Mouse (Mus musculus) gastrocnemius, adult 2 months (tissue): ENCODE data around the gene Tanc2. TPM values are rescaled to one million over a fixed set of nuclear protein-coding genes. Genes with fewer than 3 reads are reported as not detected.
A peak's percentile ranks its signal among the peaks of the same experiment; 100 is the strongest.

Experiments
- DNase-seq: peaks from one replicate; pipeline ENCODE4 v3.0.0; 2022
- H3K27ac ChIP-seq: fragments of 200-600 bp; 2 replicates; pipeline ENCODE4 v1.8.1; 2022; ENCODE audit warnings: mild to moderate bottlenecking
- H3K4me3 ChIP-seq: fragments of 200-600 bp; 2 replicates; pipeline ENCODE4 v1.8.1; 2022; ENCODE audit warnings: mild to moderate bottlenecking, moderate library complexity
- CTCF ChIP-seq: fragments of 200-600 bp; IDR thresholded peaks from 2 replicates; pipeline ENCODE4 v1.8.1; 2022; ENCODE audit warnings: antibody characterized with exemption, mild to moderate bottlenecking, moderate library complexity
- intact Hi-C: fragments of 180-260 bp; cut with DNase I; formaldehyde crosslinking; loops from one replicate; pipeline ENCODE4 v1.15.1; 2025
- total RNA-seq, 2 experiments: library from RNA; stranded (reverse); gene quantifications; 2 replicates each; pipeline ENCODE4 v1.2.3; 2021

Tanc2 gene
- total RNA-seq, 2 experiments from 2014 or later, result 9.7 to 10.5 TPM

GRCm38 (mm10) chr11:105922769-105923663 lies 333.2 kb downstream of the Tanc2 start:
- no peak for TF ChIP-seq CTCF
- intact Hi-C loops, result no loop called here
- DNase-seq, result no peak
- no peak overlapping the region for H3K27ac ChIP-seq
- H3K4me3 ChIP-seq, result no peak overlapping the region

GRCm38 (mm10) chr11:105927065-105928030 lies 337.6 kb downstream of the Tanc2 start:
- peak; percentile 74 for DNase-seq
- no peak overlapping the region; the same call in 1 of the 2 replicates for H3K27ac ChIP-seq
- intact Hi-C loops, result loop anchor here (2.0 kb wide), 2 partner anchors 41 to 99 kb away; no protein-coding TSS in a partner anchor
- peak; percentile 95 for TF ChIP-seq CTCF
- no peak overlapping the region for H3K4me3 ChIP-seq

- DNase-seq, result no peak
- Histone ChIP-seq H3K4me3 (no peak overlapping the region), H3K27ac (no peak overlapping the region)
- intact Hi-C loops, result loop anchor here (2.0 kb wide), 1 partner anchor 41 kb away; no protein-coding TSS in a partner anchor
- no peak for TF ChIP-seq CTCF
Observed at GRCm38 (mm10) chr11:105928171-105928570, 338.4 kb downstream of the Tanc2 start.

GRCm38 (mm10) chr11:105931380-105931779 lies 341.6 kb downstream of the Tanc2 start:
- no peak for TF ChIP-seq CTCF
- H3K4me3 ChIP-seq, result no peak overlapping the region
- DNase-seq, result no peak
- H3K27ac ChIP-seq, result no peak overlapping the region
- intact Hi-C loops, result no loop called here

GRCm38 (mm10) chr11:105933746-105934145 lies 344.0 kb downstream of the Tanc2 start:
- intact Hi-C loops, result no loop called here
- Histone ChIP-seq H3K27ac (peak overlapping the region; percentile 79), H3K4me3 (no peak overlapping the region)
- TF ChIP-seq CTCF, result no peak
- peak; percentile 11 for DNase-seq

- peak; percentile 46 for DNase-seq
- peak overlapping the region; percentile 79 for H3K27ac ChIP-seq
- intact Hi-C loops, result no loop called here
Observed at GRCm38 (mm10) chr11:105934303-105934711, 344.5 kb downstream of the Tanc2 start.

GRCm38 (mm10) chr11:105934816-105935215 lies 345.0 kb downstream of the Tanc2 start:
- Histone ChIP-seq H3K4me3 (no peak overlapping the region), H3K27ac (peak overlapping the region; percentile 79)
- intact Hi-C loops, result no loop called here
- DNase-seq, result peak; percentile 65
- TF ChIP-seq CTCF, result no peak

More at GRCm38 (mm10) chr11:105934303-105934711, 344.5 kb downstream of the Tanc2 start:
- TF ChIP-seq CTCF, result no peak
- no peak overlapping the region for H3K4me3 ChIP-seq

GRCm38 (mm10) chr11:105935496-105935895 lies 345.7 kb downstream of the Tanc2 start:
- intact Hi-C loops, result no loop called here
- peak; percentile 13 for DNase-seq
- Histone ChIP-seq H3K4me3 (no peak overlapping the region), H3K27ac (peak overlapping the region; percentile 79)
- TF ChIP-seq CTCF, result no peak

- peak; percentile 95 for DNase-seq
- H3K4me3 ChIP-seq, result 0 out of 2 replicates have a peak overlapping the region, but pooled peaks have one; percentile 11
- peak overlapping the region; percentile 79 for H3K27ac ChIP-seq
- TF ChIP-seq CTCF, result no peak
- intact Hi-C loops, result loop anchor here (2.0 kb wide), 1 partner anchor 33 kb away; no protein-coding TSS in a partner anchor
Observed at GRCm38 (mm10) chr11:105936200-105936599, 346.4 kb downstream of the Tanc2 start.

GRCm38 (mm10) chr11:105936974-105937373 lies 347.2 kb downstream of the Tanc2 start:
- H3K27ac ChIP-seq, result peak overlapping the region; percentile 79
- TF ChIP-seq CTCF, result no peak
- no peak overlapping the region for H3K4me3 ChIP-seq
- intact Hi-C loops, result loop anchor here (2.0 kb wide), 1 partner anchor 32 kb away; no protein-coding TSS in a partner anchor
- peak; percentile 19 for DNase-seq

- DNase-seq, result peak; percentile 67
- Histone ChIP-seq H3K27ac (peak overlapping the region; percentile 79), H3K4me3 (no peak overlapping the region; the same call in 1 of the 2 replicates)
- no peak for TF ChIP-seq CTCF
- intact Hi-C loops, result no loop called here
Observed at GRCm38 (mm10) chr11:105938771-105939170, 349.0 kb downstream of the Tanc2 start.

- no peak for TF ChIP-seq CTCF
- H3K27ac ChIP-seq, result no peak overlapping the region
- intact Hi-C loops, result no loop called here
- H3K4me3 ChIP-seq, result no peak overlapping the region
- DNase-seq, result no peak
Observed at GRCm38 (mm10) chr11:105941973-105942372, 352.2 kb downstream of the Tanc2 start.
